Mouse (Mus musculus): ENCODE measurements around the gene Prdm11. TPM values are rescaled to one million over a fixed set of nuclear protein-coding genes. Genes with fewer than 3 reads are reported as not detected.

Gene Prdm11
- total RNA-seq, 2 experiments from 2014 or later = 26.7 to 29.3 TPM

GRCm38 (mm10) chr2:93018854-93019253 lies 27.1 kb downstream of the Prdm11 start:
- intact Hi-C loops (cut with DNase I) = no loop called here
- DNase-seq (ENCODE audit: low spot score in 2 of 2) = peak in 1 of 2 experiments; percentile 23

GRCm38 (mm10) chr2:93017151-93017550 lies 28.8 kb downstream of the Prdm11 start:
- DNase-seq (ENCODE audit: low spot score in 2 of 2) = no peak
- intact Hi-C loops (cut with DNase I) = no loop called here

GRCm38 (mm10) chr2:93015041-93015440 lies 30.9 kb downstream of the Prdm11 start:
- no peak for DNase-seq (ENCODE audit: low spot score in 2 of 2)

GRCm38 (mm10) chr2:93014093-93014937 lies 31.7 kb downstream of the Prdm11 start:
- no peak for DNase-seq (ENCODE audit: low spot score in 2 of 2)

More at GRCm38 (mm10) chr2:93015041-93015440, 30.9 kb downstream of the Prdm11 start:
- intact Hi-C loops (cut with DNase I) = no loop called here

GRCm38 (mm10) chr2:93013415-93014092 lies 32.4 kb downstream of the Prdm11 start:
- intact Hi-C loops (cut with DNase I) = no loop called here
- DNase-seq (ENCODE audit: low spot score in 2 of 2) = no peak

More at GRCm38 (mm10) chr2:93014093-93014937, 31.7 kb downstream of the Prdm11 start:
- intact Hi-C loops (cut with DNase I) = no loop called here

GRCm38 (mm10) chr2:93012976-93013375 lies 33.0 kb downstream of the Prdm11 start:
- intact Hi-C loops (cut with DNase I) = no loop called here
- no peak for DNase-seq (ENCODE audit: low spot score in 2 of 2)

GRCm38 (mm10) chr2:93011933-93012332 lies 34.0 kb downstream of the Prdm11 start:
- DNase-seq (ENCODE audit: low spot score in 2 of 2) = no peak
- intact Hi-C loops (cut with DNase I) = no loop called here

- intact Hi-C loops (cut with DNase I) = no loop called here
- DNase-seq (ENCODE audit: low spot score in 2 of 2) = no peak
Measured at GRCm38 (mm10) chr2:93011465-93011864, 34.5 kb downstream of the Prdm11 start.

GRCm38 (mm10) chr2:93007967-93008685 lies 37.8 kb downstream of the Prdm11 start:
- intact Hi-C loops (cut with DNase I) = no loop called here
- no peak for DNase-seq (ENCODE audit: low spot score in 2 of 2)

- no peak for DNase-seq (ENCODE audit: low spot score in 2 of 2)
- intact Hi-C loops (cut with DNase I) = no loop called here
Measured at GRCm38 (mm10) chr2:93005028-93005427, 40.9 kb downstream of the Prdm11 start.

GRCm38 (mm10) chr2:92991976-92992375 lies 54.0 kb downstream of the Prdm11 start:
- intact Hi-C loops (cut with DNase I) = no loop called here

GRCm38 (mm10) chr2:92989593-92989992 lies 56.4 kb downstream of the Prdm11 start:
- intact Hi-C loops (cut with DNase I) = no loop called here

More at GRCm38 (mm10) chr2:92991976-92992375, 54.0 kb downstream of the Prdm11 start:
- DNase-seq (ENCODE audit: low spot score in 2 of 2) = no peak

GRCm38 (mm10) chr2:92987901-92988631 lies 57.9 kb downstream of the Prdm11 start:
- intact Hi-C loops (cut with DNase I) = no loop called here
- DNase-seq (ENCODE audit: low spot score in 2 of 2) = peak; percentile 70 to 82

More at GRCm38 (mm10) chr2:92989593-92989992, 56.4 kb downstream of the Prdm11 start:
- DNase-seq (ENCODE audit: low spot score in 2 of 2) = no peak

GRCm38 (mm10) chr2:92987108-92987618 lies 58.8 kb downstream of the Prdm11 start:
- intact Hi-C loops (cut with DNase I) = no loop called here
- DNase-seq (ENCODE audit: low spot score in 2 of 2) = no peak

- intact Hi-C loops (cut with DNase I) = no loop called here
- DNase-seq (ENCODE audit: low spot score in 2 of 2) = no peak
Measured at GRCm38 (mm10) chr2:92985600-92985999, 60.4 kb downstream of the Prdm11 start.

GRCm38 (mm10) chr2:92985171-92985570 lies 60.8 kb downstream of the Prdm11 start:
- intact Hi-C loops (cut with DNase I) = no loop called here
- no peak for DNase-seq (ENCODE audit: low spot score in 2 of 2)

GRCm38 (mm10) chr2:92984321-92985108 lies 61.5 kb downstream of the Prdm11 start:
- intact Hi-C loops (cut with DNase I) = no loop called here
- no peak for DNase-seq (ENCODE audit: low spot score in 2 of 2)

- intact Hi-C loops (cut with DNase I) = no loop called here
- DNase-seq (ENCODE audit: low spot score in 2 of 2) = no peak
Measured at GRCm38 (mm10) chr2:92983273-92983620, 62.7 kb downstream of the Prdm11 start.
